Mouse (Mus musculus) forebrain, embryonic 13.5 days (tissue): ENCODE results near the gene Tmem252. TPM values are rescaled to one million over a fixed set of nuclear protein-coding genes. Genes with fewer than 3 reads are reported as not detected.
A peak's percentile ranks its signal among the peaks of the same experiment; 100 is the strongest.

Experiments
- ATAC-seq: fragments of 200-750 bp; cut with Nextera tagmentation; 2 replicates; pipeline ENCODE4 v1.8.0; 2017
- H3K27ac ChIP-seq: fragments of 300-500 bp; sonication (generic); 2 replicates; pipeline ENCODE4 v1.5.1; 2015; ENCODE audit warnings: inconsistent platforms, mild to moderate bottlenecking, moderate library complexity
- H3K27me3 ChIP-seq: fragments of 300-500 bp; sonication (generic); 2 replicates; pipeline ENCODE4 v1.6.1; 2015; ENCODE audit warnings: mild to moderate bottlenecking, inconsistent platforms
- H3K36me3 ChIP-seq: fragments of 300-500 bp; sonication (generic); 2 replicates; pipeline ENCODE4 v1.6.1; 2015; ENCODE audit warnings: mild to moderate bottlenecking, inconsistent platforms; ENCODE audit not compliant: poor library complexity, severe bottlenecking
- H3K4me1 ChIP-seq: fragments of 300-500 bp; sonication (generic); 2 replicates; pipeline ENCODE4 v1.6.1; 2015; ENCODE audit warnings: inconsistent platforms
- H3K4me2 ChIP-seq: fragments of 300-500 bp; sonication (generic); 2 replicates; pipeline ENCODE4 v1.6.1; 2015; ENCODE audit warnings: inconsistent platforms, mild to moderate bottlenecking, moderate library complexity
- H3K4me3 ChIP-seq: fragments of 300-500 bp; sonication (generic); 2 replicates; pipeline ENCODE4 v1.5.1; 2015; ENCODE audit warnings: mild to moderate bottlenecking, inconsistent platforms
- H3K9ac ChIP-seq: fragments of 300-500 bp; sonication (generic); 2 replicates; pipeline ENCODE4 v1.6.1; 2015; ENCODE audit warnings: mild to moderate bottlenecking, inconsistent platforms
- H3K9me3 ChIP-seq: fragments of 300-500 bp; sonication (generic); replicated peaks from 2 replicates; pipeline ENCODE4 v1.6.1; 2016; ENCODE audit warnings: inconsistent platforms
- WGBS: fragments of 180-500 bp; shearing (Covaris S2); methylation state at CpG from one replicate; pipeline ENCODE4 v1.1.7; 2015; 5-methylcytosine and 5-hydroxymethylcytosine counted together
- polyA plus RNA-seq: library from polyadenylated mRNA; unstranded; fragments of >200 nt; fragmentation: Nextera tagmentation; extraction: Ambion mirVana; gene quantifications from 2 replicates; pipeline ENCODE4 v1.2.1, GENCODE M21; 2015

The Tmem252 gene
- polyA plus RNA-seq, 1 experiment from 2014 or later = 0.84 TPM

GRCm38 (mm10) chr19:24652342-24653019 lies 21.3 kb upstream of the Tmem252 start:
- Histone ChIP-seq H3K9me3 (no peaks in the 10 kb centered on the region), H3K27ac (peak overlapping the region; percentile 33; the same call in 1 of the 2 replicates), H3K4me1 (peaks cover 15% of the 10 kb centered on the region; the same call in 1 of the 2 replicates), H3K36me3 (no peaks in the 10 kb centered on the region), H3K27me3 (no peaks in the 10 kb centered on the region), H3K4me2 (no peak overlapping the region), H3K9ac (no peak overlapping the region), H3K4me3 (no peak overlapping the region)
- WGBS = 33% methylated on average over 6 of the region's 6 CpGs
- ATAC-seq = peak; percentile 74

GRCm38 (mm10) chr19:24653230-24653799 lies 20.5 kb upstream of the Tmem252 start:
- WGBS = 93% methylated on average over 9 of the region's 9 CpGs

GRCm38 (mm10) chr19:24656981-24657380 lies 16.8 kb upstream of the Tmem252 start:
- no peaks in the 10 kb centered on the region for H3K27me3 ChIP-seq
- no peak overlapping the region for H3K4me2 ChIP-seq
- no peak overlapping the region for H3K4me3 ChIP-seq
- no peak overlapping the region for H3K27ac ChIP-seq
- no peaks in the 10 kb centered on the region for H3K4me1 ChIP-seq
- ATAC-seq = no peak
- H3K9me3 ChIP-seq = no peaks in the 10 kb centered on the region
- H3K36me3 ChIP-seq = no peaks in the 10 kb centered on the region
- 79% methylated on average over 3 of the region's 3 CpGs for WGBS
- no peak overlapping the region for H3K9ac ChIP-seq

More at GRCm38 (mm10) chr19:24653230-24653799, 20.5 kb upstream of the Tmem252 start:
- peaks cover 15% of the 10 kb centered on the region; the same call in 1 of the 2 replicates for H3K4me1 ChIP-seq
- H3K4me3 ChIP-seq = no peak overlapping the region
- ATAC-seq = no peak
- H3K27ac ChIP-seq = no peak overlapping the region
- H3K9me3 ChIP-seq = no peaks in the 10 kb centered on the region
- H3K4me2 ChIP-seq = no peak overlapping the region
- no peaks in the 10 kb centered on the region for H3K27me3 ChIP-seq
- no peak overlapping the region for H3K9ac ChIP-seq
- no peaks in the 10 kb centered on the region for H3K36me3 ChIP-seq

GRCm38 (mm10) chr19:24662346-24662745 lies 11.5 kb upstream of the Tmem252 start:
- H3K4me1 ChIP-seq = no peaks in the 10 kb centered on the region
- H3K9me3 ChIP-seq = no peaks in the 10 kb centered on the region
- no peak overlapping the region for H3K9ac ChIP-seq
- H3K4me2 ChIP-seq = no peak overlapping the region
- no peak for ATAC-seq
- 93% methylated on average over 2 of the region's 2 CpGs for WGBS
- H3K4me3 ChIP-seq = no peak overlapping the region
- no peaks in the 10 kb centered on the region for H3K36me3 ChIP-seq
- no peaks in the 10 kb centered on the region for H3K27me3 ChIP-seq
- H3K27ac ChIP-seq = no peak overlapping the region

GRCm38 (mm10) chr19:24665771-24666170 lies 8.0 kb upstream of the Tmem252 start:
- no peak overlapping the region for H3K4me3 ChIP-seq
- H3K36me3 ChIP-seq = no peaks in the 10 kb centered on the region
- H3K27ac ChIP-seq = no peak overlapping the region
- H3K9me3 ChIP-seq = no peaks in the 10 kb centered on the region
- 79% methylated on average over 11 of the region's 11 CpGs for WGBS
- H3K4me1 ChIP-seq = no peaks in the 10 kb centered on the region
- no peak overlapping the region for H3K4me2 ChIP-seq
- ATAC-seq = no peak
- no peaks in the 10 kb centered on the region for H3K27me3 ChIP-seq
- no peak overlapping the region for H3K9ac ChIP-seq

- ATAC-seq = no peak
- 74% methylated on average over 3 of the region's 3 CpGs for WGBS
Measured at GRCm38 (mm10) chr19:24667527-24667926, 6.3 kb upstream of the Tmem252 start.

GRCm38 (mm10) chr19:24671571-24671970 lies 2.2 kb upstream of the Tmem252 start:
- Histone ChIP-seq H3K9ac (no peak overlapping the region), H3K4me1 (no peaks in the 10 kb centered on the region), H3K4me2 (no peak overlapping the region), H3K4me3 (no peak overlapping the region), H3K27me3 (no peaks in the 10 kb centered on the region), H3K27ac (no peak overlapping the region), H3K9me3 (no peaks in the 10 kb centered on the region), H3K36me3 (no peaks in the 10 kb centered on the region)
- no peak for ATAC-seq
- 69% methylated on average over 3 of the region's 3 CpGs for WGBS

More at GRCm38 (mm10) chr19:24667527-24667926, 6.3 kb upstream of the Tmem252 start:
- Histone ChIP-seq H3K9me3 (no peaks in the 10 kb centered on the region), H3K4me3 (no peak overlapping the region), H3K9ac (no peak overlapping the region), H3K27me3 (no peaks in the 10 kb centered on the region), H3K36me3 (no peaks in the 10 kb centered on the region), H3K4me1 (no peaks in the 10 kb centered on the region), H3K27ac (no peak overlapping the region), H3K4me2 (no peak overlapping the region)

GRCm38 (mm10) chr19:24672366-24672960 lies 1.3 kb upstream of the Tmem252 start:
- no peak overlapping the region for H3K4me2 ChIP-seq
- H3K9me3 ChIP-seq = no peaks in the 10 kb centered on the region
- H3K27me3 ChIP-seq = no peaks in the 10 kb centered on the region
- no peaks in the 10 kb centered on the region for H3K36me3 ChIP-seq
- H3K4me3 ChIP-seq = no peak overlapping the region
- WGBS = 82% methylated on average over 10 of the region's 10 CpGs
- no peaks in the 10 kb centered on the region for H3K4me1 ChIP-seq
- no peak overlapping the region for H3K9ac ChIP-seq
- no peak for ATAC-seq
- H3K27ac ChIP-seq = no peak overlapping the region

GRCm38 (mm10) chr19:24673331-24673730 lies 477 bp upstream of the Tmem252 start:
- no peak overlapping the region for H3K9ac ChIP-seq
- no peak overlapping the region for H3K4me3 ChIP-seq
- H3K27me3 ChIP-seq = no peaks in the 10 kb centered on the region
- no peaks in the 10 kb centered on the region for H3K9me3 ChIP-seq
- H3K27ac ChIP-seq = no peak overlapping the region
- no peaks in the 10 kb centered on the region for H3K4me1 ChIP-seq
- H3K36me3 ChIP-seq = no peaks in the 10 kb centered on the region
- ATAC-seq = no peak
- 89% methylated on average over 10 of the region's 10 CpGs for WGBS
- H3K4me2 ChIP-seq = no peak overlapping the region

GRCm38 (mm10) chr19:24676429-24676828 lies 2.6 kb downstream of the Tmem252 start:
- no peak overlapping the region for H3K27ac ChIP-seq
- H3K27me3 ChIP-seq = no peaks in the 10 kb centered on the region
- no peaks in the 10 kb centered on the region for H3K36me3 ChIP-seq
- H3K4me1 ChIP-seq = no peaks in the 10 kb centered on the region
- no peaks in the 10 kb centered on the region for H3K9me3 ChIP-seq
- no peak overlapping the region for H3K4me3 ChIP-seq
- no peak overlapping the region for H3K4me2 ChIP-seq
- WGBS = 92% methylated on average over 7 of the region's 7 CpGs
- ATAC-seq = no peak
- no peak overlapping the region for H3K9ac ChIP-seq

GRCm38 (mm10) chr19:24677242-24677984 lies 3.6 kb downstream of the Tmem252 start:
- no peak overlapping the region for H3K9ac ChIP-seq
- ATAC-seq = no peak

More at GRCm38 (mm10) chr19:24677242-24677984, 3.6 kb downstream of the Tmem252 start:
- Histone ChIP-seq H3K27ac (no peak overlapping the region), H3K4me1 (no peaks in the 10 kb centered on the region), H3K36me3 (no peaks in the 10 kb centered on the region), H3K27me3 (no peaks in the 10 kb centered on the region), H3K4me2 (no peak overlapping the region), H3K4me3 (no peak overlapping the region), H3K9me3 (no peaks in the 10 kb centered on the region)
- WGBS = 69% methylated on average over 8 of the region's 8 CpGs
